Mouse (Mus musculus) bone marrow, adult 2 months (tissue): Measurements from ENCODE around the gene Omd.

ENCODE experiments used
- CTCF ChIP-seq: fragments of 200-500 bp; IDR thresholded peaks from 2 replicates; pipeline ENCODE4 v1.5.1; 2011; ENCODE audit warnings: low read length, control low read depth; ENCODE audit not compliant: control insufficient read depth, insufficient read depth
- POLR2A ChIP-seq: fragments of 200-500 bp; IDR thresholded peaks from 2 replicates; pipeline ENCODE4 v1.6.1; 2011; ENCODE audit warnings: low read depth, mild to moderate bottlenecking, control low read depth, low read length, borderline replicate concordance; ENCODE audit not compliant: control insufficient read depth

DNA sequence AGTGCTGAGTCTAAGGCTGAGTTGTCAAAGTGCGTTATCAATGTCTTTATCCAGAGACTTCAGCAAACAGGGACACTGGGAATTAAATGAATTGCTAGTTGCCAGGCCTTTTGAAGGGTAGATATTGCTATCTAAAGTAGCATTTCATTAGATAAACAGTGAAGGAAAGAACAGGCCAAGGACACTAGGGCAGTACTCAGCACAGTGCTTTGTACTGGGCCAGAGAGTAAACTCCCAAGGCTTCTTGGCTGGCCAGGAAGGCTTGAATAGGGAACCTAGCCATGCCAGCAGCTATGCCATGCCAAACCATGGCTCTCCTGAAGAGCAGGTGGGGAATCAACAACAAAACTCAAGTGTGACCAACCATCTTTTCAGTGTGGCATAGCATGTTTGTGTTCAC is 45.3 kb upstream of the Omd start:
- TF ChIP-seq POLR2A (no peak), CTCF (no peak)
